Mouse (Mus musculus) forebrain, embryonic 10.5 days (tissue): ENCODE results near the gene Fgfr2. TPM values are rescaled to one million over a fixed set of nuclear protein-coding genes. Genes with fewer than 3 reads are reported as not detected.
A peak's percentile ranks its signal among the peaks of the same experiment; 100 is the strongest.

ENCODE experiments used
- DNase-seq: peaks from one replicate; pipeline ENCODE4 v3.0.0-alpha.2; 2017; ENCODE audit warnings: low spot score; ENCODE audit errors: extremely low spot score
- H3K27ac ChIP-seq: fragments of 300-500 bp; sonication (generic); 2 replicates; pipeline ENCODE4 v1.5.1; 2016; ENCODE audit warnings: mild to moderate bottlenecking
- H3K27me3 ChIP-seq: fragments of 300-500 bp; sonication (generic); 2 replicates; pipeline ENCODE4 v1.6.1; 2016; ENCODE audit warnings: mild to moderate bottlenecking; ENCODE audit not compliant: poor library complexity, severe bottlenecking
- H3K36me3 ChIP-seq: fragments of 300-500 bp; sonication (generic); replicated peaks from 2 replicates; pipeline ENCODE4 v1.6.1; 2016; ENCODE audit warnings: mild to moderate bottlenecking, moderate library complexity
- H3K4me1 ChIP-seq: fragments of 300-500 bp; sonication (generic); 2 replicates; pipeline ENCODE4 v1.6.1; 2016
- H3K4me3 ChIP-seq: fragments of 300-500 bp; sonication (generic); 2 replicates; pipeline ENCODE4 v1.5.1; 2016; ENCODE audit warnings: mild to moderate bottlenecking, moderate library complexity
- H3K9me3 ChIP-seq: fragments of 300-500 bp; sonication (generic); 2 replicates; pipeline ENCODE4 v1.6.1; 2016; ENCODE audit warnings: mild to moderate bottlenecking, moderate library complexity
- WGBS: fragments of 180-500 bp; shearing (Covaris S2); methylation state at CpG from one replicate; pipeline ENCODE4 v1.1.7; 2016; 5-methylcytosine and 5-hydroxymethylcytosine counted together
- polyA plus RNA-seq: library from polyadenylated mRNA; unstranded; fragments of >200 nt; fragmentation: Nextera tagmentation; extraction: Ambion mirVana; gene quantifications from 2 replicates; pipeline ENCODE4 v1.2.1, GENCODE M21; 2016

The Fgfr2 gene
- polyA plus RNA-seq, 1 experiment from 2014 or later = 55.7 TPM

DNA sequence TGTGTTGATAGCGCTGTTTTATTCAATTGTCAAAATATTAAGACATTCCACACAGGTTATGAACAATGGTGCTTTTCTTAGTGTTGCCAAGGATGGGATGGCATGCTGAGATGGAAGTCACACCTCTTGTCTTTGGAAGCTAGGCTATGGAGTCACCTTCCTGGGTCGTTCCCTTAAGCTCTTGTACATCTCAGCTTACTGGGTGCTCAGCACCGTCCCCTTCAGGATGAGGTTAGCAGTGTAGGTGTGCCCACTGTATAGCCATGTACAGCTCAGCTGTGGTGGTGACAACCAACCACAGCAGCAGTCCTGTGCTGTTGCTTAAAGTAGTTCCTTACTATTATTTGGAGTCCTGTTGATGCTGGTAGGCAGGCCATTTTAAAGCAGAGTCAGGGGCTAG is 2140.3 kb downstream of the Fgfr2 start:
- no peaks in the 10 kb centered on the region for H3K27me3 ChIP-seq
- 72% methylated on average over 3 of the region's 3 CpGs for WGBS
- H3K4me3 ChIP-seq = no peak overlapping the region
- no peaks in the 10 kb centered on the region for H3K36me3 ChIP-seq
- no peaks in the 10 kb centered on the region for H3K9me3 ChIP-seq
- peaks cover 18% of the 10 kb centered on the region for H3K4me1 ChIP-seq
- no peak for DNase-seq
- no peak overlapping the region for H3K27ac ChIP-seq

DNA sequence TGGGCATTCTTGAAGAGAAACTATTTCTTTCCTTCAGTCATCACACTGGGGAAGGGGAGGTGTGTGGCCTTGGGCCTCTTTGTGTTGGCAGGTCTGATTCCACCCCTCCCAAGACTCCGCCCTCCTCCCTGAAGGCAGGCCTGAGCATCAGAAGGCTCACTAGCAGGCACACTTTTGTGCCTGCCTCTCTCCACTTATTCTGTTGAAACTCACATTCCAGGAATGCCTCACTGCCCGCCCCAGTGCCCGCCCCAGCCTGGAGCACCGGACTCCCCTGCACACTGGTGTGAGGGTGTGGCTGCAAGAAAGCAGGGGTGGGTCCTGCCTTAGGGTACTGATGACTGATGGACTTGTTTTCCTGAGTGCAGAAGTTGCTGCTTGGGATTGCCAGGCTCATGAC is 2140.8 kb downstream of the Fgfr2 start:
- DNase-seq = peak; percentile 27
- H3K4me1 ChIP-seq = peaks cover 22% of the 10 kb centered on the region
- H3K27ac ChIP-seq = 0 out of 2 replicates have a peak overlapping the region, but pooled peaks have one; percentile 20
- no peak overlapping the region for H3K4me3 ChIP-seq
- H3K27me3 ChIP-seq = no peaks in the 10 kb centered on the region
- no peaks in the 10 kb centered on the region for H3K36me3 ChIP-seq
- 50% methylated on average over 4 of the region's 4 CpGs for WGBS
- H3K9me3 ChIP-seq = no peaks in the 10 kb centered on the region

GRCm38 (mm10) chr7:130980130-130980529 is 2143.0 kb downstream of the Fgfr2 start:
- no peaks in the 10 kb centered on the region for H3K36me3 ChIP-seq
- no peaks in the 10 kb centered on the region for H3K9me3 ChIP-seq
- 92% methylated on average over 5 of the region's 5 CpGs for WGBS
- DNase-seq = no peak
- H3K4me1 ChIP-seq = peaks cover 30% of the 10 kb centered on the region
- H3K27me3 ChIP-seq = no peaks in the 10 kb centered on the region
- no peak overlapping the region for H3K4me3 ChIP-seq
- no peak overlapping the region for H3K27ac ChIP-seq

DNA sequence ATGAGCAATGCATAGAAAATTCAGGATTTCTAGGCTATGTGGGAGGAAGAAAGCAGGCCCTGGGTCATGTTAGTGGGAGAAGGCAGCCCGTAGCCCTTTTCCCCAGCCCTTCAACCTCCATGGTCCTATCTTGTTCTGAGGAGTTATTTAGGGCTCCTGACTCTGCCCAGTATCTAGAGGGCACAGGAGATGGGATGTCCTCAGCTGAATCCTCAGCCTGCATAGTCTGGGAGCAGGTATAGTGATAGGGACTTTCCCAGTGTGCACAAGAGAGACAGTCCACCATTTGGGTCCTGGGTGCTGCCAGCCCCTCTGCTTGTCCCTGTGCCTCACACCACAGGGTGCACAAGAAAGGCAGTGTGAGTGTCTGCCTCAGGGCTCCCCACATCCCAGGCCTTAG is 2144.6 kb downstream of the Fgfr2 start:
- Histone ChIP-seq H3K9me3 (no peaks in the 10 kb centered on the region), H3K27ac (no peak overlapping the region), H3K36me3 (no peaks in the 10 kb centered on the region), H3K27me3 (no peaks in the 10 kb centered on the region), H3K4me3 (no peak overlapping the region), H3K4me1 (peaks cover 30% of the 10 kb centered on the region)
- WGBS = 83% methylated on average over 1 of the region's 1 CpGs
- no peak for DNase-seq

DNA sequence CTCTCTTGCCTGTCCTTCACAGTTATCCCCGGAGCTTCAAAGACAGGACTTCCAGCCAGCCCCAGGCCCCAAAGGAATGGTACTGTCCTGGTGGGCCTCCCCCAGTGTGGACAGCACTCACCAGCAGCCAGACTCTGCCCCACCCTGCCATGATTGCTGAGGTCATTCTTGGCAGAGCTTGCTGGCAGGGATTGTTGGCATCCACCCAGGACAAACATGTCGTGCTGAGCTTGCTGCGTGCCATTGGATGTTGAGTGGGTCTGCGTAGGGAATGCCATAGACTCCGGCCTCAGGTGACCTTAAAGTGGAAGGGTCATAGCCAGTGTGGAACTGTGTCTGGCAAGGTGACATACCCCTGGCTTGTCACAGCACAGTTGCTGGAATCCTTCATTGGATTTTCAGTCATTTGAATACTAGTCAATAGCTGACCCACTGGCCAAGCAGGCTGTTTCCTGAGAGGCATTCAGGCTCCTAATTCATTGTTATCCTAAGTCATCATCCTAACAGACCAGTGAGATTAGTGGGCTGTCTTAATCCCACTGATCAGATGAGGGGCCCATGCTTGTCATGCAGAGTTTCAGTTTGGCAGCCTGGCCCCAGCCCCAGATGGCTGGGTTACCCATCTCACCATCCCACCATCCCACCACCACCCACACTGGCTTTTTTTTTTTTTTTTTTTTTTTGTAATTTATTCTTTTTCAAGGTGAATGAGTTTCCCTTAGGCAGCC is 2145.2 kb downstream of the Fgfr2 start:
- peak overlapping the region; percentile 48; the same call in 1 of the 2 replicates for H3K27ac ChIP-seq
- 86% methylated on average over 5 of the region's 5 CpGs for WGBS
- no peak overlapping the region for H3K4me3 ChIP-seq
- DNase-seq = no peak
- peaks cover 30% of the 10 kb centered on the region for H3K4me1 ChIP-seq
- no peaks in the 10 kb centered on the region for H3K27me3 ChIP-seq
- H3K36me3 ChIP-seq = no peaks in the 10 kb centered on the region
- H3K9me3 ChIP-seq = no peaks in the 10 kb centered on the region

GRCm38 (mm10) chr7:130976305-130976935 is 2146.7 kb downstream of the Fgfr2 start:
- no peak for DNase-seq
- no peaks in the 10 kb centered on the region for H3K36me3 ChIP-seq
- 74% methylated on average over 13 of the region's 13 CpGs for WGBS
- peak overlapping the region; percentile 12; the same call in 1 of the 2 replicates for H3K27ac ChIP-seq
- no peaks in the 10 kb centered on the region for H3K9me3 ChIP-seq
- H3K4me3 ChIP-seq = no peak overlapping the region
- H3K27me3 ChIP-seq = no peaks in the 10 kb centered on the region
- peaks cover 16% of the 10 kb centered on the region for H3K4me1 ChIP-seq

DNA sequence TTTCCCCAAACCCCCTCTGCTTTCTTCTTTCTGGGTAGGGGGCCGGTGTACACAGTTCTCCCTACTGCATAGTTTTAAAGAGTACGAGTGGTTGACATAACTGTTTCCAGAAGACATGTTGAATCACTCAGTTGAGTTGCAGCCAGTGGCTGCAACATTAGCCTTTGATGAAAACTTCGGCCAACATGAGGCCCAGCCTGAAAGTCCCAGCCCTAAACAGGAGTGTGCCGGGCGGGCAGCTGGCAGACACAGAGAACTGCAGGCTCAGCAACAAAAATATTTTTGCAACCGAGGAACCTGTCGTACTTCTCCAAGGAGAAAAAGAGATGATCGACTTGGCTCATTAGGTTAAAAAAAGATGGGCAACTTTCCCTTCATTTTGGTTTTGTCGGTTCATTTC is 2150.4 kb downstream of the Fgfr2 start:
- no peaks in the 10 kb centered on the region for H3K27me3 ChIP-seq
- no peak overlapping the region for H3K27ac ChIP-seq
- no peaks in the 10 kb centered on the region for H3K36me3 ChIP-seq
- no peaks in the 10 kb centered on the region for H3K9me3 ChIP-seq
- peaks cover 11% of the 10 kb centered on the region for H3K4me1 ChIP-seq
- no peak for DNase-seq
- 94% methylated on average over 9 of the region's 9 CpGs for WGBS
- H3K4me3 ChIP-seq = no peak overlapping the region

DNA sequence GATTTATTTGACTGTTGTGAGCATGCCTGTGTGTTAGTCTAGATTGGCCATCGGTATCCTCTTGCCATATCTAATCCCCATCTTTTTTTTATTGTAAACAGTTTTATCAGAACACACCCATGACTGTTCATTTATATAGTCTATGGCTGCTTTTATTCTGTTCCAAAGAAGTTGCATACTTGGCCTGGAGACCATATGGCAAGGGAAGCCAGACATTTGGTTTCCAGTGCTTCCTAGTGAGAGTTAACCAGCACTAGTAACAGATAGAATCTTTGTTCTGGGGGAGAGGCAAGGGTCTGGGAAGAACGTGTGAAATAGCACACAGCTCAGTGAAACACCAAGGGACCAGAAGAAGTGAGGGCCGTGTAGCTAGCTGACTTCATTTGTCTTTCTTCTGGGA is 2153.6 kb downstream of the Fgfr2 start:
- no peaks in the 10 kb centered on the region for H3K36me3 ChIP-seq
- H3K9me3 ChIP-seq = no peaks in the 10 kb centered on the region
- no peak overlapping the region for H3K4me3 ChIP-seq
- no peaks in the 10 kb centered on the region for H3K27me3 ChIP-seq
- 71% methylated on average over 3 of the region's 3 CpGs for WGBS
- peaks cover 28% of the 10 kb centered on the region for H3K4me1 ChIP-seq
- H3K27ac ChIP-seq = no peak overlapping the region
- DNase-seq = no peak

DNA sequence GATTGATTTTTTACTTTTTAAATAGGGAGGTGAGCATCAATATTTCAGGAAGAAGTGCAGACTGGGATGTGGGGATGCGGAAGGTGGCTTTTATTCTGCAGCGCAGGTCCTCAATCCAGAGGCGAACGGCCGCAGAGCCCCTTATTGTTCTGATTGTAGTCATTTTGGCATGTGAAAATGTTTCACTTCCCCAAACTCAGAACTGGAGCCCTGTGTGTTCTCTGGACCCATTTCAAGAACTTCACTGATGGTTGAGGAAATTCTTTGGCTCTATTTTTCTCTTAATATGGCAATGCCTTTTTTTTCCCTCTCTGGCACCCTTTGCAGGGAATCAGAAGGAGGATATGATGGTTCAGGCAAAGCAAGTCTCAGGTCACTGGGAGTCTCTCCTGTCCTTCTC is 2154.1 kb downstream of the Fgfr2 start:
- Histone ChIP-seq H3K27me3 (no peaks in the 10 kb centered on the region), H3K4me1 (peaks cover 29% of the 10 kb centered on the region), H3K36me3 (no peaks in the 10 kb centered on the region), H3K9me3 (no peaks in the 10 kb centered on the region), H3K4me3 (no peak overlapping the region), H3K27ac (no peak overlapping the region)
- DNase-seq = no peak
- 92% methylated on average over 5 of the region's 5 CpGs for WGBS

GRCm38 (mm10) chr7:130968537-130968936 is 2154.6 kb downstream of the Fgfr2 start:
- Histone ChIP-seq H3K27me3 (no peaks in the 10 kb centered on the region), H3K36me3 (no peaks in the 10 kb centered on the region), H3K27ac (no peak overlapping the region), H3K9me3 (no peaks in the 10 kb centered on the region), H3K4me1 (peaks cover 29% of the 10 kb centered on the region), H3K4me3 (no peak overlapping the region)
- no peak for DNase-seq
- WGBS = 79% methylated on average over 7 of the region's 7 CpGs

DNA sequence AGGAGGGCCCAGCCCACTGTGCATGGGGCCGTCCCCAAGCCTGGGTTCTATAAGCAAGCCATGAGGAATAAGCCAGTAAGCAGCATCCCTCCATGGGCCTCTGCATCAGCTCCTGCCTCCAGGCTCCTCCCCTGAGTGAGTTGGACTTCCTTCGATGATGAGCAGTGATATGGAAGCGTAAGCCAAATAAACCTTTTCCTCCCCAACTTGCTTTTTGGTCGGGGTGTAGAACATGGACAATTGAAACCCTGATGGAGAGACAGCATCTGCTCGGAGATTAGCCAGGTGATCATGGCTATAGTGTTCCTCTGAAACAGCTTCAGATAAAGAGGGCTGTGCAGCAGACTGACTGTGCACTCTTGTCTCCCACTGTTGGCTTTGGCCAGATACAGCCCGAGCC is 2155.2 kb downstream of the Fgfr2 start:
- 93% methylated on average over 6 of the region's 6 CpGs for WGBS
- Histone ChIP-seq H3K9me3 (no peaks in the 10 kb centered on the region), H3K4me1 (peaks cover 29% of the 10 kb centered on the region), H3K27me3 (no peaks in the 10 kb centered on the region), H3K36me3 (no peaks in the 10 kb centered on the region), H3K4me3 (no peak overlapping the region), H3K27ac (no peak overlapping the region)
- no peak for DNase-seq

DNA sequence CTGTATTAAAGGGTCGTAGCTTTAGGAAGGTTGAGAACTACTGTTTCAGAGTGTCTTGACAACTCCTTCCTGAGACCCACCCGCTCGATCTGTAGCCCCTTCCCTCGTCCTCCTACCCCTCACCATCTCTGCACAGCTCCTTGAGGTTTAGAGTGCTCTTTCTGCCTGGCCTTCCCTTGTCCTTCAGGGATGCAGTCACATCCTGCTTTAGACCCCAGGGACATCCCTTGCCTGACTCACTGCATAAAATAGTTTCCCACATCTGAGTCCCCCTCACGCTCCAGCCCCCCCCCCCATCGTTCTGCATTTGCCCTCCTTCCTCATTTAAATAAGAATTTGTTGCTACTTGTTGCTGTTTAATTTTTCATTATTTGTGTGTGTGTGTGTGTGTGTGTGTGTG is 2156.3 kb downstream of the Fgfr2 start:
- DNase-seq = no peak
- H3K27me3 ChIP-seq = no peaks in the 10 kb centered on the region
- no peaks in the 10 kb centered on the region for H3K9me3 ChIP-seq
- H3K36me3 ChIP-seq = no peaks in the 10 kb centered on the region
- H3K4me3 ChIP-seq = no peak overlapping the region
- H3K27ac ChIP-seq = no peak overlapping the region
- WGBS = 81% methylated on average over 6 of the region's 6 CpGs
- peaks cover 29% of the 10 kb centered on the region for H3K4me1 ChIP-seq

GRCm38 (mm10) chr7:130966451-130966850 is 2156.7 kb downstream of the Fgfr2 start:
- Histone ChIP-seq H3K9me3 (no peaks in the 10 kb centered on the region), H3K27ac (no peak overlapping the region; the same call in 1 of the 2 replicates), H3K4me1 (peaks cover 29% of the 10 kb centered on the region), H3K4me3 (no peak overlapping the region), H3K27me3 (no peaks in the 10 kb centered on the region), H3K36me3 (no peaks in the 10 kb centered on the region)
- DNase-seq = no peak
- 77% methylated on average over 5 of the region's 5 CpGs for WGBS
